Mouse (Mus musculus): ENCODE measurements around the gene Cep128.
"Not testable (repeated sequence)": the region's sequence is repeated elsewhere in the genome, so short reads cannot be mapped to it uniquely, and the experiment has no call there.

Gene Cep128

GRCm38 (mm10) chr12:91063337-91064015, 320.7 kb downstream of the Cep128 start:
- DNase-seq (ENCODE audit: low read depth, low spot score), result no peak

- DNase-seq (ENCODE audit: low read depth, low spot score), result no peak
Measured at GRCm38 (mm10) chr12:91062681-91063080, 321.5 kb downstream of the Cep128 start.

GRCm38 (mm10) chr12:91059704-91060318, 324.4 kb downstream of the Cep128 start:
- no peak for DNase-seq (ENCODE audit: low read depth, low spot score)

GRCm38 (mm10) chr12:91056885-91057284, 327.3 kb downstream of the Cep128 start:
- no peak for DNase-seq (ENCODE audit: low read depth, low spot score)

GRCm38 (mm10) chr12:91052301-91052700, 331.9 kb downstream of the Cep128 start:
- DNase-seq (ENCODE audit: low read depth, low spot score), result no peak

GRCm38 (mm10) chr12:91050593-91051325, 333.4 kb downstream of the Cep128 start:
- no peak for DNase-seq (ENCODE audit: low read depth, low spot score)

- no peak for DNase-seq (ENCODE audit: low read depth, low spot score)
Measured at GRCm38 (mm10) chr12:91041363-91041762, 342.8 kb downstream of the Cep128 start.

- DNase-seq (ENCODE audit: low read depth, low spot score), result no peak
Measured at GRCm38 (mm10) chr12:91040267-91040905, 343.8 kb downstream of the Cep128 start.

GRCm38 (mm10) chr12:91029116-91029515, 355.1 kb downstream of the Cep128 start:
- DNase-seq (ENCODE audit: low read depth, low spot score), result no peak

- DNase-seq (ENCODE audit: low read depth, low spot score), result no peak
Measured at GRCm38 (mm10) chr12:91027681-91028080, 356.5 kb downstream of the Cep128 start.

GRCm38 (mm10) chr12:91027100-91027499, 357.1 kb downstream of the Cep128 start:
- no peak for DNase-seq (ENCODE audit: low read depth, low spot score)

- DNase-seq (ENCODE audit: low read depth, low spot score), result no peak
Measured at GRCm38 (mm10) chr12:91015075-91015474, 369.1 kb downstream of the Cep128 start.

- no peak for DNase-seq (ENCODE audit: low read depth, low spot score)
Measured at GRCm38 (mm10) chr12:91013043-91013442, 371.2 kb downstream of the Cep128 start.

GRCm38 (mm10) chr12:91012184-91012583, 372.0 kb downstream of the Cep128 start:
- DNase-seq (ENCODE audit: low read depth, low spot score), result no peak

GRCm38 (mm10) chr12:91008736-91009135, 375.5 kb downstream of the Cep128 start:
- DNase-seq (ENCODE audit: low read depth, low spot score), result no peak

- no peak for DNase-seq (ENCODE audit: low read depth, low spot score)
Measured at GRCm38 (mm10) chr12:91008170-91008569, 376.0 kb downstream of the Cep128 start.

- DNase-seq (ENCODE audit: low read depth, low spot score), result no peak
Measured at GRCm38 (mm10) chr12:90997539-90997938, 386.7 kb downstream of the Cep128 start.

GRCm38 (mm10) chr12:90993331-90993730, 390.9 kb downstream of the Cep128 start:
- no peak for DNase-seq (ENCODE audit: low read depth, low spot score)

GRCm38 (mm10) chr12:90987782-90988181, 396.4 kb downstream of the Cep128 start:
- DNase-seq (ENCODE audit: low read depth, low spot score), result no peak

- DNase-seq (ENCODE audit: low read depth, low spot score), result no peak
Measured at GRCm38 (mm10) chr12:90987259-90987658, 396.9 kb downstream of the Cep128 start.

- no peak for DNase-seq (ENCODE audit: low read depth, low spot score)
Measured at GRCm38 (mm10) chr12:90982018-90982417, 402.2 kb downstream of the Cep128 start.

GRCm38 (mm10) chr12:90976406-90976805, 407.8 kb downstream of the Cep128 start:
- DNase-seq (ENCODE audit: low read depth, low spot score), result not testable (repeated sequence)

Measured in mesoderm, embryonic 11.5 days (tissue).